ENCODE assay signal across 16 mouse cellular contexts in genomic region chr14:11523052-11523451, GRCm38 (mm10). TPM values are rescaled to one million over a fixed set of nuclear protein-coding genes. Genes with fewer than 3 reads are reported as not detected.
"Had no signal": no experiment of that assay in that cellular context is flagged by ENCODE, and none has a peak within 500 bp of the region (broad histone marks: within the 10 kb centered on the region; RNA-seq: fewer than 3 reads in every experiment).

No protein-coding gene starts in this region.

- H3K27me3 ChIP-seq: midbrain, embryonic 13.5 days; neural tube, embryonic 12.5 days had no signal

- H3K4me2 ChIP-seq: midbrain, embryonic 13.5 days; neural tube, embryonic 12.5 days had no signal

- H3K4me3 ChIP-seq: left cerebral cortex, adult 2 months; limb, embryonic 10.5 days; midbrain, embryonic 13.5 days; neural tube, embryonic 12.5 days had no signal

- H3K36me3 ChIP-seq: limb, embryonic 10.5 days; midbrain, embryonic 13.5 days; neural tube, embryonic 12.5 days had no signal

- H3K27ac ChIP-seq: left cerebral cortex, adult 2 months; limb, embryonic 10.5 days; midbrain, embryonic 13.5 days; neural tube, embryonic 12.5 days had no signal

- DNase-seq: kidney, adult 8-10 months; kidney, postnatal 25 days; retina, postnatal 1 day; right cerebral cortex, postnatal 4 days; spleen, adult 18-20 months; thymus, adult 18-20 months; thymus, postnatal 14 days had no signal

- H3K4me1 ChIP-seq: midbrain, embryonic 13.5 days; neural tube, embryonic 12.5 days had no signal

- ATAC-seq: hindbrain, embryonic 16.5 days; inflammation-experienced regulatory T-cells, adult 6 months; intestine, postnatal 0 days; midbrain, embryonic 13.5 days had no signal

- H3K9me3 ChIP-seq: limb, embryonic 10.5 days; midbrain, embryonic 13.5 days; neural tube, embryonic 12.5 days had no signal

- H3K9ac ChIP-seq: midbrain, embryonic 13.5 days; neural tube, embryonic 12.5 days had no signal

RNA-seq across cellular contexts. Expression of gene Ptprg, which starts 30.3 kb away (rescaled TPM):
- total RNA-seq: megakaryocyte progenitor cell, adult 5-6 weeks; neutrophil, adult 5-6 weeks had no signal
